Mouse (Mus musculus) forebrain, embryonic 11.5 days (tissue): ENCODE results near the gene Epha4. TPM values are rescaled to one million over a fixed set of nuclear protein-coding genes. Genes with fewer than 3 reads are reported as not detected.

Source experiments
- ATAC-seq: fragments of 200-750 bp; cut with Nextera tagmentation; replicated peaks from 2 replicates; pipeline ENCODE4 v1.8.0; 2017; ENCODE audit warnings: moderate TSS enrichment; ENCODE audit not compliant: low FRiP score
- DNase-seq: peaks from one replicate; pipeline ENCODE4 v3.0.0-alpha.2; 2017; ENCODE audit warnings: low spot score
- H3K27ac ChIP-seq: fragments of 300-500 bp; sonication (generic); 2 replicates; pipeline ENCODE4 v1.5.1; 2014; ENCODE audit warnings: low read depth, low read length
- H3K27me3 ChIP-seq: fragments of 300-500 bp; sonication (generic); 2 replicates; pipeline ENCODE4 v1.6.1; 2014; ENCODE audit warnings: mild to moderate bottlenecking, low read length, mixed read lengths; ENCODE audit not compliant: control insufficient read depth, insufficient read depth
- H3K36me3 ChIP-seq: fragments of 300-500 bp; sonication (generic); 2 replicates; pipeline ENCODE4 v1.6.1; 2014; ENCODE audit warnings: mild to moderate bottlenecking, low read length, moderate library complexity, mixed read lengths; ENCODE audit not compliant: control insufficient read depth, insufficient read depth
- H3K4me1 ChIP-seq: fragments of 300-500 bp; sonication (generic); replicated peaks from 2 replicates; pipeline ENCODE4 v1.6.1; 2014; ENCODE audit warnings: low read length, mixed read lengths; ENCODE audit not compliant: control insufficient read depth, insufficient read depth
- H3K4me2 ChIP-seq: fragments of 300-500 bp; sonication (generic); 2 replicates; pipeline ENCODE4 v1.6.1; 2014; ENCODE audit warnings: low read depth, mild to moderate bottlenecking, low read length, moderate library complexity, mixed read lengths; ENCODE audit not compliant: severe bottlenecking
- H3K4me3 ChIP-seq: fragments of 300-500 bp; sonication (generic); 2 replicates; pipeline ENCODE4 v1.5.1; 2014; ENCODE audit warnings: low read depth, low read length
- H3K9ac ChIP-seq: fragments of 300-500 bp; sonication (generic); 2 replicates; pipeline ENCODE4 v1.6.1; 2014; ENCODE audit warnings: low read length
- H3K9me3 ChIP-seq: fragments of 300-500 bp; sonication (generic); 2 replicates; pipeline ENCODE4 v1.6.1; 2016; ENCODE audit warnings: low read length, mixed read lengths; ENCODE audit not compliant: control insufficient read depth
- WGBS: fragments of 180-500 bp; shearing (Covaris S2); extraction: QIAGEN DNeasy Blood & Tissue Kit; methylation state at CpG from one replicate; pipeline ENCODE4 v1.1.7; 2014; 5-methylcytosine and 5-hydroxymethylcytosine counted together
- polyA plus RNA-seq: library from polyadenylated mRNA; unstranded; fragments of >200 nt; fragmentation: Nextera tagmentation; extraction: Ambion mirVana; gene quantifications from 2 replicates; pipeline ENCODE4 v1.2.1, GENCODE M21; 2014

The Epha4 gene
- polyA plus RNA-seq, 1 experiment from 2014 or later: 38.4 TPM

DNA sequence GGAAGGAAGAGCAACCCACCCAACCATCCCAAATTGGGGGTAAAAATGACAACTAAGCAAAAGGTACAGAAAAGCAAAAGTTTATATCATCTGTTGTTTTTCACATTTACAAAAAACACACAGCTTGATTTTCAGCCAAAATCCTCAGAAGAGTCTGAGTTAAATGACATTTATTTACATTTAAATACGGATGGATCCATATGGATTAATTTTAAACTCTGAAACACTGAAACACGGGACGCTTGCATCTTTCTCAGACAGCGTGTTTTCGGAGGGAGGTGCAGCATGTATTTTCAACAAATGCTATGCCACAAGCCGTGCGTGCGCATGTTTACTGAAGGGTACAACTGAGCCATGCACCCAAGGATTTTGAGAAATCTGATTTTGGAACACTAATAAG, 105.4 kb downstream of the Epha4 start:
- Histone ChIP-seq H3K9me3 (no peaks in the 10 kb centered on the region), H3K36me3 (no peaks in the 10 kb centered on the region), H3K27ac (no peak overlapping the region), H3K4me2 (no peak overlapping the region), H3K9ac (no peak overlapping the region), H3K4me3 (no peak overlapping the region), H3K4me1 (peaks cover 4% of the 10 kb centered on the region; the same call in 1 of the 2 replicates), H3K27me3 (no peaks in the 10 kb centered on the region)
- DNase-seq (no peak), ATAC-seq (no peak)
- WGBS: 97% methylated on average over 8 of the region's 8 CpGs

DNA sequence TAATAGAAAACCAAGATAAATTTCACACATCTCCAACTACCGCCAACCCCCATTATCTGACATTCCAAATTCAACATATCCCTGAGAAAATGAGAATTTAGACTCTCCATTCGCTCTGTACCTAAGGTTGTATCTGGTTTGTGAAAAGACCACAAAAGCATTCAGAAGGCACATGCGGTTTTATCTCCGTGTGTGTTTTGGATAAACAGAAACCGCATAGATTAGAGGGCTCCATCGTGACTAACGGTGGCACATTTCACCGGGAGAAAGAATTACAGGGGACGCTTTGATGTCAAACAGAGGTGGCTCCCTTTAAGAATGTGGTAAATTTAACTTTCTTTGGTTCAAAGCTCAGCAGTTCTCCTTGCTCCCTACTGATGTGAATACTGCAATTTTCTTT, 107.5 kb downstream of the Epha4 start:
- H3K27me3 ChIP-seq: no peaks in the 10 kb centered on the region
- peaks cover 6% of the 10 kb centered on the region; the same call in 1 of the 2 replicates for H3K4me1 ChIP-seq
- H3K9ac ChIP-seq: no peak overlapping the region
- no peak for ATAC-seq
- H3K9me3 ChIP-seq: no peaks in the 10 kb centered on the region
- H3K27ac ChIP-seq: no peak overlapping the region
- H3K4me2 ChIP-seq: no peak overlapping the region
- no peaks in the 10 kb centered on the region for H3K36me3 ChIP-seq
- no peak overlapping the region for H3K4me3 ChIP-seq
- 49% methylated on average over 9 of the region's 9 CpGs for WGBS
- no peak for DNase-seq

DNA sequence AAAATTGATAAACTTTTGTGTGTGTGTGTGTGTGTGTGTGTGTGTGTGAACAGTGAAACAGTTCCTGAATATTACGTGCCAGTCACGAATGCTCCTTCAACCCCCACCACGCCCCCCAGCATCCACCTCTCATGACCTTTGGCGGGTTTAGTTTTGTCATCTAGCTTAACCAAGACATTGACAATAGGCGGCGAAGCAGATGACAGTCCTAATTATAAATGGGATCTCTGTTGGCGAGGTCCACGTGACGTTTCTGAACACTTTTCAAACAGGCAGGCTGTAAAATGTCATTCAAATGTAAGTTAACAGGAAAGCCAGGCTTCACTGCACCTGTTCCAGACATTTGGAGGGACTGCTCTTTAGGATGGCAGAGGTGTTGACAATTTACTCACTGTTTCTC, 108.3 kb downstream of the Epha4 start:
- 40% methylated on average over 9 of the region's 9 CpGs for WGBS
- Histone ChIP-seq H3K27me3 (no peaks in the 10 kb centered on the region), H3K9me3 (no peaks in the 10 kb centered on the region), H3K4me2 (no peak overlapping the region), H3K36me3 (no peaks in the 10 kb centered on the region), H3K4me3 (no peak overlapping the region), H3K4me1 (peaks cover 6% of the 10 kb centered on the region; the same call in 1 of the 2 replicates), H3K9ac (no peak overlapping the region), H3K27ac (no peak overlapping the region)
- ATAC-seq: no peak
- no peak for DNase-seq

DNA sequence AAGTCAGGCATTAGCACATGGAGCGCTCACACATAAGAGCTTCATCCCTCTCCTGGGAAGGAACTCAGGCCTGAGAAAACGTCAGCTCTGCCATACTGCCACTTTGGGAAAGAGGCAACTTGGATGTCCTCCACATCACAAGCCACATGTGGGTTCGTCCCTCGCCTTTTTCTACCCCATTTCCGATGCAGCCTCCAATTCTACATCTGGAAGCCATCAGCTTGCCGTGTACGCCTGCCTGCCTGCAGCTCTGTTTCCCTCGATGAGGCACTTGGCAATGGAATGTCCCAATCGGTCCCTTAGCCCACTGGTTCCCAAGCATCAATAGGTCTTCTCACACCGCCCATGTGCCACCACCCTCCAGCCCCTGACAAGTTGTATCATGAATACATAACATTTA, 110.4 kb downstream of the Epha4 start:
- DNase-seq (no peak), ATAC-seq (no peak)
- H3K27ac ChIP-seq: no peak overlapping the region
- H3K4me3 ChIP-seq: no peak overlapping the region
- H3K36me3 ChIP-seq: no peaks in the 10 kb centered on the region
- no peak overlapping the region for H3K9ac ChIP-seq
- no peaks in the 10 kb centered on the region for H3K9me3 ChIP-seq
- H3K4me1 ChIP-seq: peaks cover 6% of the 10 kb centered on the region; the same call in 1 of the 2 replicates
- WGBS: 73% methylated on average over 10 of the region's 10 CpGs
- H3K27me3 ChIP-seq: no peaks in the 10 kb centered on the region
- no peak overlapping the region for H3K4me2 ChIP-seq

DNA sequence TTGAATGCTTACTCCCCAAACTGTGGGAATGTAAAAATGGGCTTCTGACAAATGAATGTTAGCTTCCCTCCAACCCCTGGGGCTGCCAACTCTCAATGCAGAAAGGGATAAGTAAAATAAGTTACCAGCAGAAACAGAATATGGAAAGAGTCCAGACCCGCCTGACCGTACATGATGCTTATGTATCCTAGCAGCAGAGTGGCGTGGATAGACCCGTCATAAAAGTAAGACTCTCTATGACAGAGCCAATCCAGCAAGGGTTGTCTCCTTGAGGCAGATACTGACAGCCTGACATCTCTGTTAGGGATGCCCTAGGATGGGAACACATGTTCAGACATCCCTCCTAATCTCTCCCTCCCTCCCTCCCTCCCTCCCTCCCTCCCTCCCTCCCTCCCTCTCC, 111.9 kb downstream of the Epha4 start:
- ATAC-seq: no peak
- no peak for DNase-seq
- H3K9ac ChIP-seq: no peak overlapping the region
- no peak overlapping the region for H3K4me3 ChIP-seq
- no peaks in the 10 kb centered on the region for H3K27me3 ChIP-seq
- WGBS: 87% methylated on average over 4 of the region's 4 CpGs
- H3K4me1 ChIP-seq: peaks cover 6% of the 10 kb centered on the region; the same call in 1 of the 2 replicates
- H3K4me2 ChIP-seq: no peak overlapping the region
- H3K9me3 ChIP-seq: no peaks in the 10 kb centered on the region
- peaks cover 2% of the 10 kb centered on the region; the same call in 1 of the 2 replicates for H3K36me3 ChIP-seq
- H3K27ac ChIP-seq: no peak overlapping the region

DNA sequence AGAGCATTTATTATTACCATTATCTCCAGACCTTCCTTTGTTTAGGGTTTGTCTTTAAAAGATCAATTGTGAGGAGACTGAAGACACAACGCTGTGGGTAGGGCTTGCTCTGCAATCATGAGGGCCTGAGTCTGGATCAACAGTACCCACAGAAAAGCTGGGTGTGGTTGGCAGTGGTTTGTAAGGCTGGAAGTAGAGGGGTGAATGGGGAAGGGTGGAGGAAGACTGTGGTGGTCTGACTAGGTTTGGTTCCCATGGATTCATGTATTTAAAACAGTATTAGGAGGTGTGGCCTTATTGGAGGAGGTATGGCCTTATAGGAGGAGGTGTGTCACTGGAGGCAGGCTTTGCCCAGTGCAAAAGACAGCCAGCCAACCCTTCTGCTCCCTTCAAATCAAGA, 113.4 kb downstream of the Epha4 start:
- Histone ChIP-seq H3K9ac (no peak overlapping the region), H3K9me3 (no peaks in the 10 kb centered on the region), H3K4me1 (0 out of 2 replicates have a peak, but pooled peaks cover 2% of the 10 kb centered on the region), H3K36me3 (peaks cover 4% of the 10 kb centered on the region; the same call in 1 of the 2 replicates), H3K27me3 (no peaks in the 10 kb centered on the region), H3K4me3 (no peak overlapping the region), H3K27ac (no peak overlapping the region), H3K4me2 (no peak overlapping the region)
- DNase-seq (no peak), ATAC-seq (no peak)
- WGBS: 82% methylated on average over 1 of the region's 1 CpGs

DNA sequence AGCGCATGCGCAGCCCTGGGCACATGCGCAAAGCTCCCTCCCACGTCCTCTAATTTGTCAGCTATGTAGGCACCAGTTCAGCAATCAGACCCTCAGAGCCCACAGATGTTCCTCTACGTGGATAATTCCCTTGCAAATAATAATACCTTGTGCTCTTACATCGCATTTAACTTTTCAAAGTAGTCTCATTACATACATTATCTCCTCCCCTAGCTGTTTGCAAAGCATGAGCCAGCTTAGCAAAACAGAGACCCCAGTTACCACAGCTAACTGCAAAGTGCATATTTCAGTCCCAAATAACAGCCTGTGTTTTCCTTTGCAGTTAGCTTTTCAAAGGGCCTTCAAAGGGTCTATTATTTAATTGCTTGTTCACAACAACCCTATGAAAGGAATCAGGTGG, 123.3 kb downstream of the Epha4 start:
- no peaks in the 10 kb centered on the region for H3K9me3 ChIP-seq
- no peak overlapping the region for H3K9ac ChIP-seq
- H3K4me1 ChIP-seq: no peaks in the 10 kb centered on the region; the same call in 1 of the 2 replicates
- DNase-seq (no peak), ATAC-seq (no peak)
- WGBS: 78% methylated on average over 6 of the region's 6 CpGs
- H3K27me3 ChIP-seq: no peaks in the 10 kb centered on the region
- H3K36me3 ChIP-seq: no peaks in the 10 kb centered on the region; the same call in 1 of the 2 replicates
- no peak overlapping the region for H3K27ac ChIP-seq
- no peak overlapping the region for H3K4me3 ChIP-seq
- no peak overlapping the region for H3K4me2 ChIP-seq

DNA sequence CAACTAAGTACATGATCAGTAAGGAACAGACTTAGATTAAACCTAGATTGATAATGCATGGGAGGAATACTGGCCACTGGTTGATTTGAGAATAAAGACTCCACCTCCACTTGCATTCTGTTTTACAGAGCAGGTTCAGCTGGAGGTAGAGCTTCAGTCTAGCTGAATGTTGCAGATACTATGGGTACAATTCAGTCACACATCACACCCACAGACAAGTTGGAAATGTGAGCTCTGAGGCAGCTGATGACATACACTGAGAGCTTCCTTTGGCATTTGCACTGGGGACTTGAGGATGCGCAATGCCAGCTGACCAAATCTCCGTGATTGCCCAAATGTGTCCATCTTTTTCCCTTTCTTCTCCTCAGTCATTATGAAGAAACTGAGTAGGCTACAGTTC, 125.8 kb downstream of the Epha4 start:
- Histone ChIP-seq H3K36me3 (no peaks in the 10 kb centered on the region; the same call in 1 of the 2 replicates), H3K9ac (no peak overlapping the region), H3K4me1 (peaks cover 1% of the 10 kb centered on the region; the same call in 1 of the 2 replicates), H3K9me3 (no peaks in the 10 kb centered on the region), H3K27ac (no peak overlapping the region), H3K27me3 (no peaks in the 10 kb centered on the region), H3K4me3 (no peak overlapping the region), H3K4me2 (no peak overlapping the region)
- no peak for ATAC-seq
- WGBS: 100% methylated on average over 2 of the region's 2 CpGs
- no peak for DNase-seq

DNA sequence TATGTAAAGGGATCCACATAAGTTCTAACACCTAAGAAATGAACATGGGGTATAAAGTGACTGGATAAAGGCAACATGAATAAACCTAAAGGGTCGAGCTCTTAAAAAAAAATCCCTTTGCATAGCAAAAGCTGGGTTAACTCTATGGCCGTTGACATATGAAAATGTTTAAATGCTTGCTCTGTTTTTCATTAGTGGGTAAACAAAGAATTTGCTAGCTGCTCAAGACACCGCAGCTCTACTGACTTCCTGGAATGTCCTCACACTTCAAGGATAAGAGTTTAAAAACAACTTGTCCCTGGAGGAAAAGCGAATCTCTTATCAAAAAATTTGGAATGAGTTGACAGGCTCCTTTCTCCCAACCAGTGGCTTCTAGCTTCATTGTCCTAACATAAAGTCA, 126.3 kb downstream of the Epha4 start:
- no peaks in the 10 kb centered on the region for H3K9me3 ChIP-seq

More for the DNA sequence above, 126.3 kb downstream of the Epha4 start:
- Histone ChIP-seq H3K4me1 (peaks cover 1% of the 10 kb centered on the region; the same call in 1 of the 2 replicates), H3K9ac (no peak overlapping the region), H3K27ac (no peak overlapping the region), H3K4me2 (no peak overlapping the region), H3K27me3 (no peaks in the 10 kb centered on the region), H3K36me3 (no peaks in the 10 kb centered on the region; the same call in 1 of the 2 replicates), H3K4me3 (no peak overlapping the region)
- 80% methylated on average over 4 of the region's 4 CpGs for WGBS
- ATAC-seq: no peak
- no peak for DNase-seq
